Mouse (Mus musculus): ENCODE data around the gene Samd4.
A peak's percentile ranks its signal among the peaks of the same experiment; 100 is the strongest.

The Samd4 gene

GRCm38 (mm10) chr14:47074045-47074666 is 191.5 kb downstream of the Samd4 start:
- no peak for DNase-seq (ENCODE audit: low spot score)

- no peak for DNase-seq (ENCODE audit: low spot score)
Observed at GRCm38 (mm10) chr14:47075010-47075677, 192.5 kb downstream of the Samd4 start.

GRCm38 (mm10) chr14:47075856-47076255 is 193.2 kb downstream of the Samd4 start:
- no peak for DNase-seq (ENCODE audit: low spot score)

GRCm38 (mm10) chr14:47076956-47077575 is 194.4 kb downstream of the Samd4 start:
- DNase-seq (ENCODE audit: low spot score), result no peak

GRCm38 (mm10) chr14:47077576-47077970 is 194.9 kb downstream of the Samd4 start:
- no peak for DNase-seq (ENCODE audit: low spot score)

GRCm38 (mm10) chr14:47079911-47080310 is 197.3 kb downstream of the Samd4 start:
- no peak for DNase-seq (ENCODE audit: low spot score)

GRCm38 (mm10) chr14:47083311-47083710 is 200.7 kb downstream of the Samd4 start:
- no peak for DNase-seq (ENCODE audit: low spot score)

- no peak for DNase-seq (ENCODE audit: low spot score)
Observed at GRCm38 (mm10) chr14:47083838-47084237, 201.2 kb downstream of the Samd4 start.

- DNase-seq (ENCODE audit: low spot score), result no peak
Observed at GRCm38 (mm10) chr14:47084686-47085085, 202.0 kb downstream of the Samd4 start.

- no peak for DNase-seq (ENCODE audit: low spot score)
Observed at GRCm38 (mm10) chr14:47086123-47086522, 203.5 kb downstream of the Samd4 start.

GRCm38 (mm10) chr14:47086743-47087142 is 204.1 kb downstream of the Samd4 start:
- peak; percentile 50 for DNase-seq (ENCODE audit: low spot score)

- peak; percentile 36 for DNase-seq (ENCODE audit: low spot score)
Observed at GRCm38 (mm10) chr14:47087182-47087581, 204.5 kb downstream of the Samd4 start.

GRCm38 (mm10) chr14:47087669-47088250 is 205.1 kb downstream of the Samd4 start:
- no peak for DNase-seq (ENCODE audit: low spot score)

- no peak for DNase-seq (ENCODE audit: low spot score)
Observed at GRCm38 (mm10) chr14:47088339-47088738, 205.7 kb downstream of the Samd4 start.

- DNase-seq (ENCODE audit: low spot score), result no peak
Observed at GRCm38 (mm10) chr14:47089153-47089552, 206.5 kb downstream of the Samd4 start.

- no peak for DNase-seq (ENCODE audit: low spot score)
Observed at GRCm38 (mm10) chr14:47091908-47092307, 209.3 kb downstream of the Samd4 start.

- no peak for DNase-seq (ENCODE audit: low spot score)
Observed at GRCm38 (mm10) chr14:47093355-47093792, 210.7 kb downstream of the Samd4 start.

GRCm38 (mm10) chr14:47095036-47095435 is 212.4 kb downstream of the Samd4 start:
- no peak for DNase-seq (ENCODE audit: low spot score)

- no peak for DNase-seq (ENCODE audit: low spot score)
Observed at GRCm38 (mm10) chr14:47096357-47096756, 213.7 kb downstream of the Samd4 start.

- no peak for DNase-seq (ENCODE audit: low spot score)
Observed at GRCm38 (mm10) chr14:47104246-47105173, 221.9 kb downstream of the Samd4 start.

GRCm38 (mm10) chr14:47105174-47105557 is 222.5 kb downstream of the Samd4 start:
- DNase-seq (ENCODE audit: low spot score), result no peak

GRCm38 (mm10) chr14:47105755-47106154 is 223.1 kb downstream of the Samd4 start:
- DNase-seq (ENCODE audit: low spot score), result no peak

All from ovary, adult 18-20 months (tissue).